In genomic region chr10:24380478-24381273, GRCm38 (mm10) we compare ENCODE assay signal across 21 mouse cellular contexts.
DNase-seq lines count a peak whose midpoint lies in the region; ATAC-seq and TF ChIP-seq lines count a peak whose summit lies in the region.
"Had no signal": no experiment of that assay in that cellular context is flagged by ENCODE, and none has a peak within 500 bp of the region (broad histone marks: within the 10 kb centered on the region; RNA-seq: fewer than 3 reads in every experiment).

No protein-coding gene starts in this region.

- no peak overlapping the region for H3K4me3 ChIP-seq in forebrain, embryonic 15.5 days
- no peak overlapping the region for H3K4me3 ChIP-seq in forebrain, embryonic 10.5 days
- no peak overlapping the region for H3K4me3 ChIP-seq in kidney, embryonic 14.5 days (ENCODE audit: low read length)
- H3K4me3 ChIP-seq in stomach, embryonic 14.5 days (ENCODE audit: low read depth, low read length), result no peak overlapping the region
- no peak overlapping the region for H3K4me3 ChIP-seq in stomach, postnatal 0 days (ENCODE audit: low read depth, low read length)
- H3K4me3 ChIP-seq in stomach, embryonic 16.5 days (replicated peaks; ENCODE audit: low read length), result no peak overlapping the region
- H3K4me3 ChIP-seq: erythroblast, embryonic 14.5 days; hindbrain, embryonic 13.5 days; midbrain, embryonic 15.5 days had no signal

- no peak overlapping the region for H3K4me2 ChIP-seq in forebrain, embryonic 15.5 days (replicated peaks)
- H3K4me2 ChIP-seq in kidney, embryonic 14.5 days (replicated peaks; ENCODE audit: low read depth, low read length), result no peak overlapping the region
- H3K4me2 ChIP-seq in stomach, embryonic 14.5 days (replicated peaks; ENCODE audit: low read depth, low read length), result no peak overlapping the region
- no peak overlapping the region for H3K4me2 ChIP-seq in stomach, postnatal 0 days (replicated peaks; ENCODE audit: low read depth)
- no peak overlapping the region for H3K4me2 ChIP-seq in stomach, embryonic 16.5 days (ENCODE audit: low read depth, low read length)
- H3K4me2 ChIP-seq: heart, embryonic 11.5 days; hindbrain, embryonic 13.5 days; midbrain, embryonic 15.5 days had no signal

- H3K36me3 ChIP-seq in forebrain, embryonic 15.5 days, result no peaks in the 10 kb centered on the region
- no peaks in the 10 kb centered on the region for H3K36me3 ChIP-seq in forebrain, embryonic 10.5 days (replicated peaks)
- no peaks in the 10 kb centered on the region for H3K36me3 ChIP-seq in kidney, embryonic 14.5 days (ENCODE audit: control insufficient read depth, insufficient read depth, low read length)
- no peaks in the 10 kb centered on the region for H3K36me3 ChIP-seq in stomach, embryonic 14.5 days (ENCODE audit: control insufficient read depth, insufficient read depth, low read length)
- H3K36me3 ChIP-seq in stomach, postnatal 0 days (ENCODE audit: control insufficient read depth, insufficient read depth, low read length), result no peaks in the 10 kb centered on the region
- no peaks in the 10 kb centered on the region for H3K36me3 ChIP-seq in stomach, embryonic 16.5 days (ENCODE audit: control insufficient read depth, insufficient read depth, low read length)
- H3K36me3 ChIP-seq: hindbrain, embryonic 13.5 days; midbrain, embryonic 15.5 days had no signal

- no peaks in the 10 kb centered on the region for H3K4me1 ChIP-seq in forebrain, embryonic 15.5 days
- no peaks in the 10 kb centered on the region for H3K4me1 ChIP-seq in forebrain, embryonic 10.5 days
- H3K4me1 ChIP-seq in kidney, embryonic 14.5 days (ENCODE audit: control insufficient read depth, insufficient read depth, low read length), result 0 out of 2 replicates have a peak, but pooled peaks cover 3% of the 10 kb centered on the region
- H3K4me1 ChIP-seq in stomach, embryonic 14.5 days (ENCODE audit: control insufficient read depth, insufficient read depth, low read length), result no peaks in the 10 kb centered on the region
- no peaks in the 10 kb centered on the region for H3K4me1 ChIP-seq in stomach, postnatal 0 days (replicated peaks; ENCODE audit: control insufficient read depth, insufficient read depth)
- H3K4me1 ChIP-seq in stomach, embryonic 16.5 days (ENCODE audit: control insufficient read depth, insufficient read depth, low read length), result peaks cover 5% of the 10 kb centered on the region; the same call in 1 of the 2 replicates
- H3K4me1 ChIP-seq: hindbrain, embryonic 13.5 days; midbrain, embryonic 15.5 days had no signal

- TF ChIP-seq EP300 in stomach, postnatal 0 days (optimal IDR thresholded peaks at IDR 0.05), result no peak

- 0 out of 2 replicates have a peak, but pooled peaks have one; percentile 35 for ATAC-seq in forebrain, embryonic 15.5 days (replicated peaks)
- ATAC-seq in kidney, embryonic 14.5 days (ENCODE audit: low FRiP score, low TSS enrichment), result no peak
- ATAC-seq in stomach, embryonic 14.5 days (ENCODE audit: insufficient number of reproducible peaks, insufficient read depth, low FRiP score, low read depth), result no peak
- no peak for ATAC-seq in stomach, postnatal 0 days (ENCODE audit: low FRiP score, low TSS enrichment)
- peak; percentile 44; the same call in 1 of the 2 replicates for ATAC-seq in stomach, embryonic 16.5 days (ENCODE audit: insufficient read depth, low FRiP score)
- ATAC-seq: inflammation-experienced regulatory T-cells, adult 6 months; midbrain, embryonic 15.5 days had no signal

- H3K27ac ChIP-seq in forebrain, embryonic 15.5 days (replicated peaks), result no peak overlapping the region
- no peak overlapping the region for H3K27ac ChIP-seq in forebrain, embryonic 10.5 days
- H3K27ac ChIP-seq in kidney, embryonic 14.5 days (ENCODE audit: low read depth, low read length), result peak overlapping the region; percentile 30; the same call in 1 of the 2 replicates
- H3K27ac ChIP-seq in stomach, embryonic 14.5 days (ENCODE audit: low read length), result peak overlapping the region; percentile 28; the same call in 1 of the 2 replicates
- no peak overlapping the region for H3K27ac ChIP-seq in stomach, postnatal 0 days (replicated peaks)
- peak overlapping the region; percentile 56 for H3K27ac ChIP-seq in stomach, embryonic 16.5 days (ENCODE audit: low read length)
- H3K27ac ChIP-seq: hindbrain, embryonic 13.5 days; midbrain, embryonic 15.5 days had no signal

- no peak for TF ChIP-seq CTCF in stomach, postnatal 0 days (IDR thresholded peaks at IDR 0.05; ENCODE audit: low read depth)

- H3K9me3 ChIP-seq in forebrain, embryonic 15.5 days, result no peaks in the 10 kb centered on the region
- H3K9me3 ChIP-seq in forebrain, embryonic 10.5 days, result no peaks in the 10 kb centered on the region
- H3K9me3 ChIP-seq in kidney, embryonic 14.5 days (ENCODE audit: control insufficient read depth, low read length), result no peaks in the 10 kb centered on the region
- H3K9me3 ChIP-seq in stomach, embryonic 14.5 days (ENCODE audit: control insufficient read depth, low read depth, low read length), result no peaks in the 10 kb centered on the region
- H3K9me3 ChIP-seq in stomach, postnatal 0 days (ENCODE audit: control insufficient read depth, low read length), result no peaks in the 10 kb centered on the region
- no peaks in the 10 kb centered on the region for H3K9me3 ChIP-seq in stomach, embryonic 16.5 days (replicated peaks; ENCODE audit: control insufficient read depth, low read length)
- H3K9me3 ChIP-seq: hindbrain, embryonic 13.5 days; midbrain, embryonic 15.5 days had no signal

- 66% methylated on average over 4 of the region's 4 CpGs for WGBS in forebrain, embryonic 15.5 days
- WGBS in forebrain, embryonic 10.5 days, result 85% methylated on average over 4 of the region's 4 CpGs
- WGBS in kidney, embryonic 14.5 days, result 47% methylated on average over 4 of the region's 4 CpGs
- WGBS in stomach, embryonic 14.5 days, result 51% methylated on average over 4 of the region's 4 CpGs
- 44% methylated on average over 4 of the region's 4 CpGs for WGBS in stomach, postnatal 0 days
- WGBS in stomach, embryonic 16.5 days, result 52% methylated on average over 4 of the region's 4 CpGs

- no peak overlapping the region for H3K9ac ChIP-seq in forebrain, embryonic 15.5 days (replicated peaks)
- no peak overlapping the region for H3K9ac ChIP-seq in kidney, embryonic 14.5 days (ENCODE audit: low read depth, low read length)
- H3K9ac ChIP-seq in stomach, embryonic 14.5 days (replicated peaks; ENCODE audit: low read depth, low read length), result no peak overlapping the region
- H3K9ac ChIP-seq in stomach, postnatal 0 days (ENCODE audit: low read length), result no peak overlapping the region
- H3K9ac ChIP-seq in stomach, embryonic 16.5 days (ENCODE audit: low read length), result no peak overlapping the region
- H3K9ac ChIP-seq: hindbrain, embryonic 13.5 days; midbrain, embryonic 15.5 days had no signal

- no peak for DNase-seq in forebrain, embryonic 10.5 days (ENCODE audit: extremely low spot score, low spot score)
- DNase-seq in kidney, postnatal 14 days, result no peak
- DNase-seq in stomach, postnatal 0 days (ENCODE audit: low spot score), result no peak
- no peak for DNase-seq in frontal cortex, adult 2 months (ENCODE audit: extremely low spot score in 1 of 2, low spot score in 1 of 2)
- DNase-seq: cerebellum, adult 2 months; gastrocnemius, postnatal 36 days; liver; lung, adult 2 months; lung, postnatal 36 days; right cerebral cortex, postnatal 25 days; thymus, postnatal 14 days had no signal

- no peaks in the 10 kb centered on the region for H3K27me3 ChIP-seq in forebrain, embryonic 15.5 days
- H3K27me3 ChIP-seq in forebrain, embryonic 10.5 days (ENCODE audit: poor library complexity, severe bottlenecking), result no peaks in the 10 kb centered on the region
- H3K27me3 ChIP-seq in kidney, embryonic 14.5 days (ENCODE audit: control insufficient read depth, insufficient read depth, low read length), result no peaks in the 10 kb centered on the region
- no peaks in the 10 kb centered on the region for H3K27me3 ChIP-seq in stomach, embryonic 14.5 days (ENCODE audit: control insufficient read depth, insufficient read depth, low read length)
- H3K27me3 ChIP-seq in stomach, postnatal 0 days (ENCODE audit: control insufficient read depth, insufficient read depth, low read length), result no peaks in the 10 kb centered on the region
- no peaks in the 10 kb centered on the region for H3K27me3 ChIP-seq in stomach, embryonic 16.5 days (ENCODE audit: control insufficient read depth, insufficient read depth, low read length)
- H3K27me3 ChIP-seq: CH12.LX; hindbrain, embryonic 13.5 days; midbrain, embryonic 15.5 days had no signal

Comparison
In these comparisons a context has a peak if more than half of its experiments do, and no peak if none do; other contexts are left out.
1. ATAC-seq: peak in forebrain, embryonic 15.5 days (single experiment) and stomach, embryonic 16.5 days (single experiment); none in kidney, embryonic 14.5 days (single experiment), stomach, embryonic 14.5 days (single experiment) and stomach, postnatal 0 days (single experiment).
2. H3K27ac ChIP-seq: peak in kidney, embryonic 14.5 days (single experiment), stomach, embryonic 14.5 days (single experiment) and stomach, embryonic 16.5 days (single experiment); none in forebrain, embryonic 15.5 days (single experiment), forebrain, embryonic 10.5 days (single experiment) and stomach, postnatal 0 days (single experiment).